Mouse (Mus musculus): Measurements from ENCODE around the gene Stx18.

DNA sequence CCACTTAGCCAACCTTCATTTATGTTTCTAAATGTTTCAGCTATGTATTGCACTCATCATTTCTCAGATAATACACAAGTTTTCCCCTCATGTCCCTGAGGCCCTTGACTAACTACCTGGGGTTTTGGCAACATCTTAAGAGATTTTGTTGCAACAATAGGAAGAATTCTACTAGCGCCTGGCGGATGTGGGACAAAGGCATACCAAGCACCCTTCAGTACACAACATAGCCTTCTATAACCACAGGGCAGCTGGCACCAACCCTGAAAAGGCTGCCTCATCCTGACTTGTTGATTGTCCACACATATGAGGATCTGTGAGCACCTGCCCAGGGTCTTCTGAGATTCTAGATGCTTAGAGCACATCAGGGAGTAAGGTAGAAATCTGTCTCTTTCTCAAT, 55.8 kb downstream of the Stx18 start:
- TF ChIP-seq CTCF (IDR thresholded peaks at IDR 0.05; ENCODE audit: extremely low read depth, insufficient read depth, insufficient read length, insufficient replicate concordance) (no peak), POLR2A (IDR thresholded peaks at IDR 0.05; ENCODE audit: low read depth, low read length) (no peak)

All from spleen, adult 2 months (tissue).